Mouse (Mus musculus): ENCODE measurements around the gene Tyw5. TPM values are rescaled to one million over a fixed set of nuclear protein-coding genes. Genes with fewer than 3 reads are reported as not detected.

Tyw5 gene
- total RNA-seq (2023) = 19.8 to 22.2 TPM (median 21.1 TPM) in 4 replicates

DNA sequence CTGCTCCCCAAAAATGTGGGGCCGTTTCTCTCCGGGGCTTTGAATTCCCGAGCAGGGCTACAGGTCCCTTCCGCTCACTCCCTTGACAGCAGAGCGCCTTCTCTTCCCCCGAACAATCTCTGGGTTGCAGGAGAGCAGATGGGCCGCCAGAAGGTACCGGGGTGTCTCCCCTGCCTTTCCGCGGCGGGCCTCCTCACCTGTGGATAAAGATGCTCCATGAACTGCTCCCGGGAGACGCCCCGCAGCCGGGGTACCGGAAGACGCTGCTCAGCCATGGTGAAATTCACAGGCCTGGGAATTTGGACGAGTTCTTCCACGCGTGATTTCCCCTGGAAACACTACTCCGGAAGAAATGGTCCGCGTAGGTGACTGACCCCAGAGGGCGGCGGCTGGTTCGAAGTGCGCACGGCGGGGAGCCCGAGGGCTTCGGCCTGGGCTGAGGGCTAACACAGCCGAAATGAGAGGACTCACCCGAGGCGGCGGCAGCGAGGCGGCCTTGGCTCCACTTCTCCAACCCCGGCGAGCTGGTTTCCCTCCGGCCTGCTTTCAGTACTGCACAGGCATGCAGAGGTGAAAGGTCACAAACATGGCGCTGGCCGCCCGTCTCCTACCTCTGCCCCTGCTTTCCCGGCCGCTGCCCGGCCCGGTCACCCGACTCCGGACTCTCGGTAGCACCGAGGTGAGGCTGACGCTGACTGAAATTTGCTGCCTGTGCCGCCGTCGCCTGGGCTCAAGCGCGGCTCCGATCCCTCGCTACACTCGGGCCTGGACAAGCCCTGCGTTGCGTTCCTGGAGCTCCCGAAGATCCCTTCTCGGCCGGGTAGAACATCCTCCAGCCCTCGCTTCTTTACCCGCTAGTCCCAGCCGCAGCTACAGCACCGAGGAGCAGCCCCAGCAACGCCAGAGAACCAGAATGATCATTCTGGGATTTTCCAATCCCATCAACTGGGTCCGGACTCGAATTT is at the start of gene Tyw5, which contains the start of gene Maip1:
Tyw5 (minus strand) TSS at position 915 of the 965 bp plus-strand sequence.
Maip1 (plus strand) TSS at position 142 of the 965 bp plus-strand sequence.

DNA sequence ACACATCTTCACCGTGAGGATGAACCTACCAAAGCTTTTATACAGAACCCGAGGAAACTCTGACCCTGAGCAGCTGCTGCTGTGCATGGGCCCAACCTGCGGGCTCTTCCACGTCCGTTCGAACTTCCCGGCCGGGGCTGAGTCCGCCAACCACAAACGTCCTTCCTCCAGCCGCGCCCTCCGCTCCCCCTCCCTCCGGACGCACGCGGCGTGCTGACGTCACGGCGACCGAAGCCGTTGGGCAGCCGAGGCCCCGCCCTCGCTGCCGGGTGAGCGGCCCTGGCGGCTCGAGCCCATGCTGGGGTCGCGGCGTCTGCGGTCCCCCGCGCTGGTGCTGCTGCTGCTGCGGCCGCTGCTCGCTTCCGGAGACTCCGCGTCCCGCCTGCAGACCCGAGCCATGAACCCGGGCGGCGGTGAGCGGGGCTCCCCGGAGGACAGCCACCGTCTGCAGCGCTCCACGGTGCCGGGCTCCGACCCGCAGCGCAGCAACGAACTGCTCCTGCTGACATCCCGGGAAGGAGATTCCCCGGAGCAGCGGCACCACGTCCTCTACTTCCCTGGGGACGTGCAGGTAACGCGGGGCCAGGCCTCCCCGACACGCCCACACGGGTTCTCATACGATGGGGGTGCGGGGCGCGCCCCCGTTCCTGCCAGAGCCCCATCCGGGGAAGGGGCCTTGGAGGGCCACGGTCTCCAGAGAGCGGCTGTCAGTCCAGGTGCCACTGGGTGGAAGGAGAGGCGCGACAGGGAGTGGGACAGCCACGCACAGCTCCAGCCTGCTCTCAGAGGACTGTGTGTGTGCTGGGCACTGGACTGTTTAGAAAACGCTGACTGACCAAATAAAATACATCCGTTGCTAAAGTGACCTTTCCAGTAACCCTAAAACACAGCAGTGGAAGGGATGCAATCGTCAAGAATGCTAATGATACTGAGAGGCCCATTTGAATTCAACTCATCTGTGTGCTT is 29.2 kb downstream of the Tyw5 start, which contains the start of gene 1700066M21Rik:
1700066M21Rik (plus strand) TSS at position 245 of the 966 bp plus-strand sequence.

Other genes starting within 250 kb of the Tyw5 start
- gene 1700066M21Rik, start 29.5 kb downstream of the Tyw5 start, total RNA-seq (2023) = 2.7 to 4.9 TPM (median 3.5 TPM) in 4 replicates
- gene Maip1, start 773 bp downstream of the Tyw5 start, total RNA-seq (2023) = 15.2 to 19.1 TPM (median 18.2 TPM) in 4 replicates